Mouse (Mus musculus) c-Kit-positive CD71-negative TER-119-negative erythroid progenitor cells, embryonic 14.5 days (primary cell): ENCODE results near the gene Cryba4.

Experiments used
- DNase-seq: peaks from one replicate; pipeline ENCODE4 v3.0.0-alpha.2; 2013; ENCODE audit warnings: low read depth

The Cryba4 gene

DNA sequence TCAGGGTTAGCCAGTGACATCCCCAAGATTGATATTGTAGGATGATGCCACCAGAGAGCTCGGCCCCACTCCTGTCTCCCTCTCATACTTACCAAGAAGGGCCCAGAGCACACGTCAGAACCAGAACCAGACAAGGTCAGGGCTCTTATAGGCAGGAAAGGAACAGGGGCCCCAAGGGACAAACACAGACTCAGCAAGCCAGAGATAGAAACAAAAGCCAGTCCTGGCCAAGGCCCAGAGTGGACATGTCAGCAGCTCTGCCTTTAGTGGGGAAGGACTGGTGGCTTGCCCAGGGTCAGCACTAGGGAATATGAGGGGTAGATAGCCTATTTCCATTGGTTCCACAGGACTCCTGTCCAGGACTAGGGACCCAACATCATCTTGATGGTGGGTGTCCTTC is at the start of gene Cryba4:
Gene Cryba4, minus strand, starts transcription at position 119 of the 400 bp plus-strand sequence.
- DNase-seq = no peak

DNA sequence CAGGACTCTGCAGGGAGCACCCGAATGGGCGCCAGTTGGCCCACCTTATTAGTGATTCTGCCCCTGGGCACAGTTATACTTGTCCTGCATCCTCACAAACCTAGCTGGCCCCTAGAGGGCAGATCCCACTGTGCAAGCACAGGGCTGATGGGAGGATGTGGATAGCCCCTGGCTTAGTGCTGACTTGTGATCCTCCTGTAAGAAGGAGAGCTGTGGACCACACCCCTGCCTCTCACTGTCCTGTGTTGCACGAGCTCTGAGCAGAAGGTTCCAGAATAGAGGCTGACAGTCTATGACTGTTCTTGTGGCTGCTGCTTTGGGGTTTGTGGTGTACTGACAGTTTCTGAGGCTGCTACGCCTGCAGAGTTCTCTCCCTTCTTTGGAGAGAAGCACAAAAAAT is 49.4 kb upstream of the Cryba4 start:
- DNase-seq = no peak

DNA sequence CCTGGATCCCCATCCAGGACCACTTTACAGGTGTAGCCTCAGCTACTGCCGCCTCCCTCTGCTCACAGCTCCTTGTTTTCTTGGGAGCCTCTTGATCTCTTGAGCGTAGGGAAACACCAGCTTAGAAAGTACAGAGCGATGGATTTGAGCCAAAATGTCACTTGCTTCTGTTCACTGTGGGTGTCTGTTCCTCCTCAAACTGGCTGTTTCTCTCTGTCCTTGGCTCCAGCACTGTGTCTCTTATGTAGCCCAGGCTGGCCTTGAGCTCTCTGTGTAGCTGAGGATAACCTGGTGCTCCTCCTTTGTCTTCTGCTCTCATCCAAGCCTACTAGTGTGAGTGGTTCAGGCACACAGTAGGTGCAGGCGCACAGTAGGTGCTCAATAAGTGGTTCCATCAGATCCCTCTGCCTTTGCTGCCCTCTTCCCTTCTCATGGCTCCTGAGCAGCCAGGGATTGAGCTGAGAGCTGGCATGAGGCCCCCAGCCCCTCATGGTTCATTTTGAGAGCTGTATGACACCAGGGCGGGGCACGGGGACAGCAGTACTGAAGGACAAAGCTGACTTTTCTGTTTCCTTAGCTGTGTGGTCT is 48.5 kb upstream of the Cryba4 start:
- no peak for DNase-seq

DNA sequence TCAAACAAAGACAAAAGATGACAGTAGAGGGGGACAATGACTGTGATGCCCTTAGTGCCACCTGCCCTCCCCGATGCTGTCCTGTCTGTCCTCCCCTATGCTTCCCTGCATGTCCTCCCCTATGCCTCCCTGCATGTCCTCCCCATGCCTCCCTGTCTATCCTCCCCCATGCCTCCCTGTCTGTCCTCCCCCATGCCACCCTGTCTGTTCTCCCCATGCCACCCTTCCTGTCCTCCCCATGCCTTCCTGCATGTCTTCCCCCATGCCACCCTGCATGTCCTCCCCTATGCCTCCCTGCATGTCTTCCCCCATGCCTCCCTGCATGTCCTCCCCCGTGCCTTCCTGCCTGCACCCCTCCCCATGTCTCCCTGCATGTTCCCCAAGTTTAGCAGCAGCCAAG is 47.8 kb upstream of the Cryba4 start:
- no peak for DNase-seq

DNA sequence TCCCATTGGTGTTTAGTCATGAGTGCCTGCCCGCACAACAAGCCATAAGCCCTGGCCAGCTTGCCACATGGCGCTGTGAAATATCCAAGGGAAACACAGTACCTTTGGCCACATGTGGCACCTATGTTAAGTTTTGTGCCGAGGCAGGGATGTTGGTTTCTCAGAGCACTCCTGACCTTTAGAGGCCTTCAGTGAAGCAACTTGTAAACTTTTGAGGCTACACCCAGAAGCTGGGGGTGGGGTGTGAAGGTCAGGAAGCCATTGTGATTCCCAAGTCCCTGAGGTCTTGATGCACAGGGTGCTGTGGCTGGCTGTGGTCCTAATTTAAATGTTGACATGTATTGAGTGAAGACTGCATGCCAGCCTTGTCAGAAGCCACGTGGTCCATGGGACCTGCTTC is 47.1 kb upstream of the Cryba4 start:
- no peak for DNase-seq

DNA sequence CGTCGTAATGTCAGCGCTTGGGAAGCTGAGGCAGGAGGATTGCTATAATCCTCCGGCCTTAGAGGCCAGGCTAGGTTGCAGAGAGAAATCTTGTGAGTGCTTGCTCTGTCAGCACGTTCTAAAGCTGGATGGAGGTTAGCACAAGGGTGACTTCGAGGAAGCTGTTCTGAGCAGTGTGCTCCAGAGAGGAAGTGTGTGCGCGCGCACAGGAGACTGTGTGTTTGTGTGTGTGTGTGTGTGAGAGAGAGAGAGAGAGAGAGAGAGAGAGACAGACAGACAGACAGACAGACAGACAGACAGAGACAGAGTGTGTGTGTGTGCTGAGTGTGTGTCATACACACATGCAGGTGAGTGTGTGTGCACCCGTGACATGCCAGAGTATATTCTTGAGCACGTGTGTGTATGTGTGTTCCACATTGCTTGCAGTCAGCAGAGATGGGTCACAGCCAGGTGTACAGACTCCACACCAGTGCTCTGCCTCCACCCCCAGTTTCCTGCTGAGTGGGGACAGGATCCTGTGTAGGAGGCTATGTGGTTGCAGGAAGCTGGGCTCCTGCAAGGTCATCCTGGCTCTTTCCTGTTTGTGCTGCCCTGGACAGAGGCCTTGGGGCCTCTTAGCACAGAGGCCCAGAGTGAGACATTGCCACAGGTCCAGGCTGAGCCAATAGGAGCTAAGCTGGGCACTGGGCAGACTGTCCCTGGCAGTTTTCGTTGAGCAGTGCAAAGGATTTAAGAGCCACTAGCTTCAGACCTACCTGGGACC is 46.1 kb upstream of the Cryba4 start:
- DNase-seq = no peak

DNA sequence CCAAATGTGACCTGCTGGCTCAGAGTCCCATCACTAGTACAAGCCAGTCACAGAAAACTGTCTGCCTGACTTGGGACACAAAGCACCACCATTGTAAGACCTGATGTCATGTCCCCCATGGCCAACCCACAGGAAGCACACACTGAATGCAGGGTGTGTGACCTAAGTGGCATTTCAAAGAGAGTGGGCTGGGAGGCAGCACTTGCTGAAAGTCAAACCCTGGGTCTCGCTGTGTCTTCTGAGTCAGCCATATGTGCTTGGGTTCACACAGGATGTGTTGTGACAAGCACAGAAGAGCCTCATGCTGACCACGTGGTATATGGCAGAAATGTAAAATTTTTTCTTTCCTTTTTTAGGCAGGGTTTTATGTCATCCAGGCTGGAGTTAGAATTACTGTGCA is 44.9 kb upstream of the Cryba4 start:
- no peak for DNase-seq

DNA sequence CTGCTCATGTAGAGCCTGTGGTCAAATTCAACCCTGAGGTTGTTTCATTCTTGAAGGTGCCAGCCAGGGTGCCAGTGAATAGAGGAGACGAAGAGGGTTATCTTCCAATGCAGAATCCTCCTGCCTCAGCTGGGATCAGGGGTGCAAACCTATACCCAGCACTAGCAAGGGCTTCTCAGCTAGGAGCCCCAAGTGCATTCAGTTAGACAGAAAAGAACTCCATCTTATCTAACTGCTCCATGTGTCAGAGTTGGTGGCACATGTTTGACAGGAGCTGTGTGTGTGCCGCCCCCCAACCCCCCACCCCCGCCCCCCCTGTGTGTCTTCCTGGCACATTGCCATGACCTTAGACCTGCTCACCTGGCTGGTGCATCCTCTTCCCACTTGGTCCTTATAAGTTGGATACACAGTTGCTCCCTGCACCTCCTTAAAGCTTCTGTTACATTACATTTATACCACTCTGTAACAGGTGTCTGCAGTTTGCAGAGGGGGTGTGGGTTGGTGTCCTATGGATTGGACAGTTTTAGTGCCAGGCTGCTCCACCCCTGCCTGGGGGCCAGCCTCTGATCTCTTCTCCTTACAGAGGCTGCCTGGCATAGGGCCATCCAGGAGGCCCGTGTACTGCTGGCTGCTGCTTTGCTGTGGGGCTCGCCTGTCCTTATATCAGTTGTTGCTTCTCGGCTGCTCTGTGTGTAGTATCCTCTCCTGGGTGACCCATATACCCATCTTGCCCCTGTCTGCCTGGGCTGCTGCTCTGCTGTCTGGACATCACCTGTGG is 44.3 kb upstream of the Cryba4 start:
- no peak for DNase-seq

DNA sequence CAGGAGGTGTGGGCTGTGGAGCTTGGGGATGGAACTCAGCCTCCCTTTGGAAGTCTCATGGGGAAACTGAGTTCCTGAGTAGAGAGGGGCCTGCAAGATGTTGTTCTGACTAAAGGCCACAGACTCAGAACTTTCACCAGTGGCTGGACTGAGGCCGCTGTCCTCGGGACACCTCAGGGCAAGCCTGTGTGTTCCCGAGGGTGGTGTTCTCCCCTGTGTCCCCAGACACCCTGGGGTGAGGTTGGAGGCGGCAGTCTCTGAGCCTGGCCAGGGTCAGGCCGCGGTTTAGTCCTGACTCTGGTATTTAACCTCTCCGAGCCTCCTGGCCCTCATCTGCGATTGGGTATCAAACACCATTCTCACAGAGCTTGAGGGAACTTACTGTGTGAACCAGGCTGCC is 43.2 kb upstream of the Cryba4 start:
- no peak for DNase-seq

DNA sequence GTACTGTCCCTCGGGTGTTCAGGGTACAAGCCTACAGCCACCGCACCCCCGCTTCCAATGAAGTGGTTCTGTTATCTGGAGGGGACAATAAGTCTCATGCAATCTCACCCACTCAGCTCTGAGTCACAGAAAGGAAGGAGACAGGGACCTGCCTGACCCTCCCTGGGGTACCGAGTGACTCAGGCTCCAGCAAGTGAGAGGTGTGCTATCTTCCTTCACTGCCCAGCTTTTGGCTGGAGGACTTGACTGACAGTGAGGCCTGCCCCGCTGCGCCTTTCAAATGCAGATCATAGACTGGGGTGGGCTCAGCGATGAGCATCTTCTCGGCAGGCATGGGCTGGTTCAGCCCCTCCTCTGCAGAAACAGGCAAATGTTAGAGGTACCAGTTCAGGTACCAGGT is 42.8 kb upstream of the Cryba4 start:
- DNase-seq = no peak

DNA sequence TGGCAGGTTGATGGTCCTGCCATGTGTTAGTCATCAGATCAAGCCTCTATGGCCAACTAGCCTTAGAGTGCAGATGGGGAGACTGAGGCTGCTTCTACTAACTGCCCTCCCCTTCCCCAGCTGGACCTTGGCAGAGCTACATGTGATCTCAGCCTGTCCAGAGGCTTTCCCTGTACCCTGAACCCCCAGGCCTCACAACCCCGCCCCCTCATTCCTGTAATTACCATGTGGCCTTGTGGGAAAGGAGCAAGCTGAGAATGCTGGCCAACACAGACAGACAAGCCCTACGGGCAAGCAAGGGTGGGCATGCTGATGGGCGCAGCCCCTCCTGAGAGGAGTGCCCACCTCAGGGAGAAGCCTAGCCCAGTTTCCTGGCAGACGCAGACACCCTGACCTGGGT is 42.4 kb upstream of the Cryba4 start:
- no peak for DNase-seq

DNA sequence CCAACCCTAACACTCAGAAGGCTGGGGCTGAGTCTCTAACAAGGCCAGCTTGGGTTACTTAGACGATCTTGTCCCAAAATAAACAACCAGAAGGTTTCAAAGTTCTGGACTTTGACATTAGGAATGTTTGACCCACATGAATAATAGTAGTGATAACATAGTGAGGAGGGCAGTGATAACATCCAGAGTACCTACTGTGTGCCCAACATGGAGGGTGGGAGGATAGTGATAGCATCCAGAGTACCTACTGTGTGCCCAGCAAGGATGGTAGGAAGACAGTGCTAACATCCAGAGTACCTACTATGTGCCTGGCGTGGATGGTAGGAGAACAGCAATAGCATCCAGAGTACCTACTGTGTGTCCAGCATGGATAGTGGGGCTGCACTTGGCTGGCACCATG is 41.5 kb upstream of the Cryba4 start:
- DNase-seq = no peak

DNA sequence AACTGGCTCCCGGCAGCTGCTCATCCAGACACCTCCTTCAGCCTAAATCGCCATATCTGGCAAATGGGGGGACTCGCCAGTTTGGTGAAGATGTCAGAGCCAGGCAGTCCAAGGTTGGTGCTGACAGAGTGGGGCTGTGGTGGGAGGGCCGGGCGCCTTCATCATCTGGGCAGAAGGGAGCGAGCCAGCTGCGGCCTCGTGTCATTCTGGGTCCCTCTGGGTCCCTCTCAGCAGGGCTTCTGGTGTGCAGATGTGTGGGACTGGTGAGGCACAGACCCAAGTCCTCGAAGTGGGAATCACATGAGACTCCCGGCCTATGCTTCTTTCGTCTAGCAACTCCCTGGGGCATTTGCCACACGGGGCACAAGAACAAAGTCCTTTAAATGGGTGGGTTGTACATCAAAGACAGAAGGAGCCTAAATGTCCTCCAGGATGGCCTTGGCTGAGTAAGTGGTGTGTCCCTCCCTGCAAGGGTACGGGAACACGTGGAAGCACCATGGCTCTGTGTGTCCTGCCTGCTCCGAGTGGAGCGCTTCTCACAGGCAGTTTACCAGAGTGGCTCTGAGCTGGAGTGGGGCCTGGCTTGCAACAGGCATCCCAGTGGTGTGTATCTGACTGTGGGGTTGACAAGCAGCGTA is 40.1 kb upstream of the Cryba4 start:
- no peak for DNase-seq

DNA sequence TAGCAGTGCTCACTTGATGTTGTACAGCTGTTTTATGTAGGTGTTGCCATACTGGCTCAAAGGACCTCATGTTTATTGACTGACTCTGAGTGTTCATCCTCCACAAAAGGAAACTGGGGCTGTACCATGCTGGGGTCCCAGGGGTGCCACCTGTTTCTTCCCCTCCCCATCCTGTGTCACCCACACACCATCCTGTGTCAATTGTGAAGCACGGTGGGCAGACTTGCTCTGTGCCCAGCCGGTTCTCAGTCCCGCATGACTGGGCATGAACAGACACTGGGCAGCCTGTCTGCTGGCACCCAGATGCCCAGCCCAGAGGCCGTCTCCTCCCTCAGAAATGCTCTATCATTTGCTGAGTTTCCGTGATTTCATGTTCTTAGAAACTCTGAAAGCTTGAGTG is 39.5 kb upstream of the Cryba4 start:
- no peak for DNase-seq

DNA sequence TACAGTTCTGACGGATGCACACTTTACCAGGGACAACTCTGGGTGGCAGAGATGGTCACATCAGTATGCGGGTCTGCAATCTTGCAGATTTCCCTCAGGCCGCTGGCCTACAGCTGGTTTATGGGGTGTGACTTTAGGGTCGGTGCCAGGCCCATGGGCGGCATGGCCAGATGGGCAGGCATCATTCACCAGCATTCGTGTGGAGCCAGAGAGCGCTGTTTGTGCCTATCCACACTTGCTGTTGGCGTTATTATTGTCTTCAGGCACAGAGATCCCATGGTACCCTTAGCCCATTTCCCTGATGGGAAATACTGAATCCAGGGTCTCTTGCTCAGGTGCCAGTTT is 38.2 kb upstream of the Cryba4 start:
- no peak for DNase-seq

DNA sequence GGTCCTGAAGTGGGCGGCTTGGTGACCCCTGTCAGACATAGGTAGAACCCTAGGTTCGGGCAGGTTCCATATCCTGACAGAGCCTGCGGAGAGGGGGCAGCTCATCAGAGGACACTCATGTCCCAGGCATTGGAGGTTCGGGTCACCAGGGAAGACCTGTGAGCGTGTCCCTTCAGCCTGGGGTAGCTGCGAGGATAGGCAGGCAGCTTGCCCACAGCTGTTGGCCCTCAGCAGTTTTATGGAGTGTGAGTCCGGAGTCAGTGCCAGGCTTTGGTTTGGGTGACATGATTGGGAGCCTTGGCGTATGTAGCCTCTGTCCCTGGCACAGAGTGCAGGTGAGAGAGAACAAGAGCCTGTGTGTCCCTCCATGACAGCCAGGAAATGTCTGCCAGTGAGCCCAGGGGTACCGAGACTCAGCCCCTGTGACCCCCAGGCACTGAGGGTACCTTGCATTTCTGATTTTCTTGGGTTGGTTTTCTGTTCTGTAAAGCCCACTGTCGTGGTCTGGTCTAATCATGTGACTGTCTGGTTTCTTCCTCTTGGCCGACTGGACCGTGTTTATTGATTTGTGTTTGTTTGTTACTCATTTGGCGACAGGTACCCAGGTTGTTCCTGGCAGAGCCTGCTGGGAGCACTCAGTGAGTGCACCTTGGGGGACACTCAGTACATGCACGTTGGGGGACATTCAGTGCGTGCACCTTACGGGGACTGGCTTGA is 37.7 kb upstream of the Cryba4 start:
- no peak for DNase-seq

DNA sequence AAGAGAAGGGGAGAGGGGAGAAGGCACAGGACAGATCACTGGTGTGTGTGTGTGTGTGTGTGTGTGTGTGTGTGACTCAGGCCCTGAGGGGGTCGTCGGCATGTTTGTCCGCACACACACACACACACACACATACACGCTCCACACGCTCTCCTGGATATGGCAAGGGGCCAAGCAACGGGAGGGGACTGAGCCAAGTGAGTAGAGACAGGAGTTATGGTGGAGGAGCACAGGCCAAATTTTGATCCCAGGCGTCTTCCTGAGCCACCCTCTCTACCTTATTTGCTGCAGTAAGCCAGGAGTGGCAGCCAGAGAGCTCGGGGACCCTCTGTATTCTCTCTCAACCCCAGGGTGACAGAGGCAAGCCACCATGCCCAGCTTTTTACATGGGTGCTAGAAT is 36.9 kb upstream of the Cryba4 start:
- DNase-seq = no peak

DNA sequence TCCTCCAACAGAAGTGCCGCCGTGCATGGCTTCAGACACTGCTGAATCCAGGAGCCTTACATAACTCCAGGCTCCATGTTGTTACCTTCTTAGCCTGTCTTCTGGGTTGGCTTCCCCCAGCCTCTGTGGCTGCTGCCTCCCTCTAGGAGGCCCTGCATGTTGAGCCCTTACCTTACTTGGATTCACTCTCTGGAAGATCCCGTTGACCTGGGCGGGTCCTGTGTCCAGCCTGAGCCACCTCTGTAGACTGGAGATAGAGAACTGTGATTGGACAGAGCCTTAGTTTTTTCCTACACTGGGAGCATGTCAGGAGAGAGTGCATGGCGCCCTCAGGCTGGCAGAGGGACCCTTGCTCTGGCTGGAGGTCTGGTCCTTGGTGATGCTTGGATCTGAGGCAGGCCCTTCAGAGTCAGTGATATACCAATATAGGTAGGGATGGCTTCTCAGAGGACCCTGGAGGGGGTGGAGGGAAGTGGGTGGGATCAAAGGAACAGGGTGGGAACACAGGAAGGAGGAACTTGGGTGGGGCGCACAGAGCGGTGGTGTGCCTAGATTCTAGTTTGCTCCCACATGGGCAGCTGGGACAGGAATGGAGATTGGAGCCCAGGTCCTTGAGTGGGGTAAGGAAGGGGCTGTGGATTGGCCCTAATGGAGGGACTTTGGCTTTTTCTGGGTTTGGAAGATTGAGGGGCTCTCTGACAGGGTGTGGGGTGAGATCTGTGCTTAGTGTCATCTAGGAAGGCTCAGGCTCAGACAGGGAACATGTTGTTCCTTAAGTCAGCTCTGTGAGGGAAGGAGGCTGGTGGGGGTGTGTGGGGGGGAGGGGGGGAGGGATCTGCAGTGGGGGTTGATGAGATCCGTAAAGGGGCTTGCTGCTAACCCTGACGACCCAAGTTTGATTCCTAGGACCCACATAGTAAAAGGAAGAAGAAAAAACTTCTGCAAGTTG is 36.1 kb upstream of the Cryba4 start:
- DNase-seq = no peak

DNA sequence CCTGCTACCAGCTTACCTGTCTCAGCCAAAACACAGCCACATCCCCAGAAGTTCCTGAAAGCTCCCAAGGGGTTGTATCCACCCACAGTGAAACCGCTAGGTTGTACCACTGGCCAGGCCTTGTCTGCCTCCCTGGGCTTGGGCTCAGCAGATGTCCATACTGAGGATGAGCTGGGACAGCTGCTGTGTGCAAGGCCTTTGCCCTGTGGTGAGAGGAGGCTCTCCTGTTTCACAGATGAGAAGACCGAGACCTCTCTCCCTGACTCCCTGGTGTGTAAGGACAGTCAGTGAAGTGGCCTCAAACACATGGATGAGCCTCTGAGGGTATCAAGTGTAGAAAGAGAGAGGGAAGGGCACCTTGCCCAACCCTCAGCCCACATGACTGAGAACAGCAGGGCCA is 35.3 kb upstream of the Cryba4 start:
- DNase-seq = no peak

DNA sequence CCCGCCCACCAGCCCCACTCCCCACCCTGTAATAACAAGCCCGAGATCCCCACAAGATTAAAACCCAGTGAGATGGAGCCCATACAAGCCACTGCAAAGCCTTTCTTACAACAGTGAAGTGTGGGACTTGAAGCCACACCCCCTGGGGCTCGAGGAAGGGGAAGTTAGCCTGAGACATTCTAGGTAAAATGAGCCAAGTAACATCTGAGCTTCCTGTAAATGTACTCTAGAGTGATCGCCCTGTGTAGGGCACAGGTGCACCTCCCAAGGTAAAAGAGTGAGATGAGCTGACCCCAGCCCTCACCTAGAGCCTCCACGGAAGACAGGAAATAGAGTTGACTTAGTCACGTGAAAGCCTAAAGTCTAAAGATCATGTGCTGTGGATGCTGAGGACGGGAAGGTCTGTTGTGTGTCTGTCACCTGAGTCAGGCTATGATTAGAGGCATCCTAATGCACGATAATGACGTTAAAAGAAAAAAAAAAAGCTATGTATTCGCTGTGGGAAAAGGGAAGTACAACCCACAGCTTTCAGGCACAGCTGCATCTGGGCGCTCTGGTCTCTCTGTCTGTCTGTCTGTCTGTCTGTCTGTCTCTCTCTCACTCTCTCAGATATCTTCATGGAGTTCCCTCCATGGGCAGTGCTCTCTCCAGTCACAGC is 34.8 kb upstream of the Cryba4 start:
- no peak for DNase-seq

DNA sequence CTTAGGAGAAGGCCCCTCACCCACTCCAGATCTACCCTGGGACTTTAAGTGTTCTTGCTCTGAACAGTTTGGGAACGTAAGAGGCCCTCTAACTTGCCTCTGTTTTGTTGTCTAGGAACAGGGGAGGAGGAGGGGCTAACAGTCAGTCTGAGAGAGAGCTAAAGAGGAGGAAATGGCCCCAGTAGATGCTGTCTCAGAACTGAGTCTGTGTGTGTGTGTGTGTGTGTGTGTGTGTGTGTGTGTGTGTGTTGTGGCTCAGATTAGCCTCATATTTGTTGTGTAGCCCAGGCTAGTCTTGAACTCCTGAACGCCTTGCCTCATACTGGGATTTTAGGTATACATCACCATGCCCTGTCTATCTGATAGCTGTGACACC is 34.3 kb upstream of the Cryba4 start:
- no peak for DNase-seq
